Mouse (Mus musculus) frontal cortex, postnatal 10 days (tissue): ENCODE results near the gene Olfr116.

Source experiments
- DNase-seq, 2 experiments: peaks; one replicate each; pipeline ENCODE4 v3.0.0; 2022; ENCODE audit warnings: low spot score in 2 of 2, mixed read lengths in 1 of 2

Olfr116 gene

GRCm38 (mm10) chr17:37627009-37627408, at the start of gene Olfr116, which contains the start of gene Olfr115:
Olfr116 (minus strand) TSS chr17:37627199.
Olfr115 (minus strand) TSS chr17:37627109.
- no peak for DNase-seq

GRCm38 (mm10) chr17:37666688-37667087, 39.7 kb upstream of the Olfr116 start, which contains the start of gene Olfr118:
Olfr118 (plus strand) TSS chr17:37666988.
- DNase-seq = no peak

- DNase-seq = no peak
These were observed 36.7 kb upstream of the Olfr116 start, which contains the start of gene Olfr117 for GRCm38 (mm10) chr17:37663682-37664081. Olfr117 (minus strand) TSS chr17:37663782.

- DNase-seq = no peak
These were observed 34.4 kb downstream of the Olfr116 start, which contains the start of gene Olfr114 for GRCm38 (mm10) chr17:37592643-37593042. Olfr114 (minus strand) TSS chr17:37592743.

GRCm38 (mm10) chr17:37577563-37577962, 49.4 kb downstream of the Olfr116 start, which contains the start of gene Olfr113:
Olfr113 (minus strand) TSS chr17:37577663.
- no peak for DNase-seq
